Mouse (Mus musculus): ENCODE data around the gene Myom1. TPM values are rescaled to one million over a fixed set of nuclear protein-coding genes. Genes with fewer than 3 reads are reported as not detected.

The Myom1 gene
- polyA plus RNA-seq, 1 experiment from 2014 or later: 1.5 TPM

DNA sequence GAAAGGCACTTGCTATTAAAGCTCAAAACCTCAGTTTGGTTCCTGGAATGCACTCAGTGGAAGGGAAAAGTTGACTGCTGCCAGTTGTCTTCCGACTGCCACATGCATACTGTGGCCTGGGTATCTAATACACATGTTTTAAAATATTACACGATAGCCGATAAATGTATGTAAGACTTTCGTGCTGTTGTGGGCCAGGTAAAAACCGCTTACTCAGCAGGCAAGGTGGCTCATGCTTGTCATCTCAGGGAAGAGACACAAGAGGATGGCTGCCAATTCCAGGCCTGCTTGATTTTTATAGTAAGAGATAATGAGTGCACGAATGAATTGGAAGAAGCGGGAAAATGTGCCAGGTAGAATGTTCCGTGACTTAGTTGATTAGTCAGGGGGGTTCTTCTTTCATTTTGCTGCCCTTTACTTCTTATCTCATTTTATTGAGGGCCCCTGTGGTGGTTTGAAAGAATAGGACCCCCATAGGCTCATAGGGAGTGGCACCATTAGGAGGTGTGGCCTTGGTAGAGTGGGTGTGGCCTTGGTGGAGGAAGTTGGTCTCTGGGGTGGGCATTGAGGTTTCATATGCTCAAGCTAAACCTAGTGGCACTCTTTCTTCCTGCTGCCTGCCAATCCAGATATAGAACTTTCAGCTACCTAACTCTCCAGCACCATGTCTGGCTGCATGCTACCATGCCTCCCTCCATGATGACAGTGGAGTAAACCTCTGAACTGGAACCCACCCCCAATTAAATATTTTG lies 158.0 kb downstream of the Myom1 start:
- Histone ChIP-seq H3K9me3 (ENCODE audit: control insufficient read depth, low read length) (no peaks in the 10 kb centered on the region), H3K4me1 (replicated peaks; ENCODE audit: control insufficient read depth, insufficient read depth, low read length) (no peaks in the 10 kb centered on the region), H3K4me3 (replicated peaks; ENCODE audit: low read length) (no peak overlapping the region), H3K27me3 (ENCODE audit: control insufficient read depth, insufficient read depth, low read length) (no peaks in the 10 kb centered on the region), H3K4me2 (replicated peaks) (no peak overlapping the region), H3K9ac (no peak overlapping the region), H3K36me3 (replicated peaks; ENCODE audit: control insufficient read depth, insufficient read depth) (no peaks in the 10 kb centered on the region), H3K27ac (no peak overlapping the region)
- ATAC-seq (ENCODE audit: low FRiP score): no peak
- WGBS: 92% methylated on average over 8 of the region's 8 CpGs
- no peak for DNase-seq (ENCODE audit: low spot score)

DNA sequence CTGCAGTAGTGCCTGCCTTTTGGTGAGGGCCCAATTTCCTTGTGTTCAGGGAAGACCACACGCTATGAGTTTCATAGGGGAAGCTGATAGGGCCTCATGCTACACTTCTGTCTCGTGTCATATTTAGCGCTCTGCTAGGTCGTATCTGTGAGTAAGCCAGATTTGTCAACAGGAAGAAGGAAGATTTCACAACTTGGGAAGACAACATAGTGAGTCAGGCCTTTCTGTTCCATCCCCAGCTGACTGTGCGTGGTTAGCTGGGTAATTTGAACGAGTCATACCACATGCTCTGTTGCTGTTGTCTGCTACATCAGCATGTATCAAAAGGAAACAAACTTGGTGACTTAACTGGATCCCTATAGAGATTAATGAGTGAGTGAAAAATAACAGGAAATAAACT lies 162.6 kb downstream of the Myom1 start:
- DNase-seq (ENCODE audit: low spot score): no peak
- Histone ChIP-seq H3K9me3 (ENCODE audit: control insufficient read depth, low read length) (no peaks in the 10 kb centered on the region), H3K4me2 (replicated peaks) (no peak overlapping the region), H3K36me3 (replicated peaks; ENCODE audit: control insufficient read depth, insufficient read depth) (no peaks in the 10 kb centered on the region), H3K9ac (no peak overlapping the region), H3K27me3 (ENCODE audit: control insufficient read depth, insufficient read depth, low read length) (no peaks in the 10 kb centered on the region), H3K27ac (no peak overlapping the region), H3K4me3 (replicated peaks; ENCODE audit: low read length) (no peak overlapping the region), H3K4me1 (replicated peaks; ENCODE audit: control insufficient read depth, insufficient read depth, low read length) (no peaks in the 10 kb centered on the region)
- 88% methylated on average over 6 of the region's 6 CpGs for WGBS
- no peak for ATAC-seq (ENCODE audit: low FRiP score)

DNA sequence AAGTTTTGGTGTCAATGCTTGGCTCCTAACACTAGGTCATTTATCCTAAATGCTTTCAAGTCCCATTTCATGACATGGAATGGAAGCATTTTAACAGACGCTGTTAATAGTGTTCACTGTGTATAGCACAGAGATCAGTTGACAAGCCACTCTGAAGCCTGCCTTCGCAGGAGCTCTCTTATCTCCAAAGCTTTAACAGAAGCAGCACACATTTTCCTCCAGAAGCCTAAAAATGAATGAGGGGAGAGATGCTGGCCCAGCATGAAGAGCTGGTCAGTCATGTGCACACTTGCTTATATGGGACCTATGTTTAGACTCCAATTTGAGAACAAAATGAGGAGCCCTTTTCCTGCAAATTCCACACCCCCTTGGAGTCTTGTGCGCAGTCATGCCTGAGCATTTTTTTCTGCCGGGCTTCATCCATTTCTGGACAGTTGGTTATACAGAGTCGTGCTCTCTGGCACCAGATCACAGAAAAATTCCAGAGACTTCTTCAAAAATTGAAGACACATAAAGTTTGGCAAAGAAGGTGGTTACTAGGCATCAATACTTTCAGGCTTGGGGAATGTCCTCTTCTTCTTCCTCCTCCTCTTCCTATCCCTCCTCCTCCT lies 165.9 kb downstream of the Myom1 start:
- H3K27ac ChIP-seq: no peak overlapping the region
- no peaks in the 10 kb centered on the region for H3K9me3 ChIP-seq (ENCODE audit: control insufficient read depth, low read length)
- H3K27me3 ChIP-seq (ENCODE audit: control insufficient read depth, insufficient read depth, low read length): no peaks in the 10 kb centered on the region
- no peak for ATAC-seq (ENCODE audit: low FRiP score)
- no peak overlapping the region for H3K4me2 ChIP-seq (replicated peaks)
- no peaks in the 10 kb centered on the region for H3K4me1 ChIP-seq (replicated peaks; ENCODE audit: control insufficient read depth, insufficient read depth, low read length)
- 87% methylated on average over 5 of the region's 5 CpGs for WGBS
- no peak overlapping the region for H3K9ac ChIP-seq
- H3K4me3 ChIP-seq (replicated peaks; ENCODE audit: low read length): no peak overlapping the region
- DNase-seq (ENCODE audit: low spot score): peak; percentile 14
- no peaks in the 10 kb centered on the region for H3K36me3 ChIP-seq (replicated peaks; ENCODE audit: control insufficient read depth, insufficient read depth)

DNA sequence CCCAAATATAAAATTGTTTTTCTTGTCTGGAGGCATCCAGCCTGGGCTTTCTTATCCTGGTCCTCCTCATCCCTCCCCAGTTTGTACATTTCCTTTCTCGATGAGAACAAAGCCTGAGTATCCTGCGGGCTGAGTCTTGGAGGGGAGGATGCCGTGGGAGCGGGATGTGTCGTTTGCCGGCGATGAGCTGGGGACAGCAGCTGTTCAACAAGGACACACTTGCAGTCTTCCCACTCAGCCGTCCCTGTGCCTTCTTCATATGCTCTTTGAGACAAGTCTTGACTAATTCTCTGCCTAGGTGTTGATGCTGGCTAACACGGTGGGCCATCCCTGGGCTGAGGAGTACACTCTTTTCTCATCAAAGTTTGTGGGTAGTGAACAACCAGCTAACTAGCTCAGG lies 166.4 kb downstream of the Myom1 start:
- H3K9ac ChIP-seq: no peak overlapping the region
- no peaks in the 10 kb centered on the region for H3K4me1 ChIP-seq (replicated peaks; ENCODE audit: control insufficient read depth, insufficient read depth, low read length)
- H3K27me3 ChIP-seq (ENCODE audit: control insufficient read depth, insufficient read depth, low read length): no peaks in the 10 kb centered on the region
- ATAC-seq (ENCODE audit: low FRiP score) (no peak), DNase-seq (ENCODE audit: low spot score) (no peak)
- H3K36me3 ChIP-seq (replicated peaks; ENCODE audit: control insufficient read depth, insufficient read depth): no peaks in the 10 kb centered on the region
- no peaks in the 10 kb centered on the region for H3K9me3 ChIP-seq (ENCODE audit: control insufficient read depth, low read length)
- no peak overlapping the region for H3K4me2 ChIP-seq (replicated peaks)
- WGBS: 69% methylated on average over 9 of the region's 9 CpGs
- no peak overlapping the region for H3K27ac ChIP-seq
- no peak overlapping the region for H3K4me3 ChIP-seq (replicated peaks; ENCODE audit: low read length)

DNA sequence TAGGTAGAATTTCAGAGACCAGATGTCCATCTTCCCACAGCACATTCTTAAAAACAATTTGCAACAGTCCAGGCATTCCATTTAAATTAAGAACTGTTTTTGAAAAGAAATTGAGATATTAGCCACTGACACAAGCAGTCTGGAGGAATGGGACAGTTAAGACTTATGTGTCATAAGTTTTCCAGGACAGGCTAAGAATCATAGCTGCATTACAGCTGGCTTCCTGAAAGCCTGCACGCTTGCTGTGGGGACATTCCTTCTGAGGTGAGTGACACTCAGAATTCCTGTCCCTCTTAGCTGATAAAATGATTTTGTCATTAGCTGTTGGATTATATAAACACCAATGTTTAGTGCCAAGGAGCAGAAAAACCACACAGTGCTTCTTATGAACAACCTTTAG lies 167.2 kb downstream of the Myom1 start:
- 84% methylated on average over 1 of the region's 1 CpGs for WGBS
- no peak overlapping the region for H3K4me2 ChIP-seq (replicated peaks)
- no peak overlapping the region for H3K27ac ChIP-seq
- DNase-seq (ENCODE audit: low spot score): peak; percentile 2
- ATAC-seq (ENCODE audit: low FRiP score): no peak
- H3K4me1 ChIP-seq (replicated peaks; ENCODE audit: control insufficient read depth, insufficient read depth, low read length): no peaks in the 10 kb centered on the region
- no peak overlapping the region for H3K4me3 ChIP-seq (replicated peaks; ENCODE audit: low read length)
- H3K9ac ChIP-seq: no peak overlapping the region
- no peaks in the 10 kb centered on the region for H3K9me3 ChIP-seq (ENCODE audit: control insufficient read depth, low read length)
- no peaks in the 10 kb centered on the region for H3K36me3 ChIP-seq (replicated peaks; ENCODE audit: control insufficient read depth, insufficient read depth)
- H3K27me3 ChIP-seq (ENCODE audit: control insufficient read depth, insufficient read depth, low read length): no peaks in the 10 kb centered on the region

DNA sequence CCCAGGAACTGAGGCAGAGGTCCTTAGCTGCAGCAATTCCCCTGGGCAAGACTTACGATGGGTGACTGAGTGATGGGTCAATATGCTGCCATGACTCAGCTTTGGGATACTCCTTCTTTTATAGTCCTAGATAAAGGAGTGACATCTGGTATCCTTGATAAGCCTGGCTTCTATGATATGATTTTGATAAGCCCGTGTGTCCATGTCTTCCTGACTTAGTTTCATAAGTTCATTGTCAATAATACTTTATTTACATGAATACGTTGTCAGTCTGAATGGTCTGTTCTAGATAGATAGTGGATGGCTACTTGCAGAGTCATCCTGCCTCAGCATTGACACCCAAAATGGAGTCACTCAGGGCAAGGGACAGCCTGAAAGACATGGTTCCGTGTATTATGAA lies 168.7 kb downstream of the Myom1 start:
- DNase-seq (ENCODE audit: low spot score) (no peak), ATAC-seq (ENCODE audit: low FRiP score) (no peak)
- no peaks in the 10 kb centered on the region for H3K9me3 ChIP-seq (ENCODE audit: control insufficient read depth, low read length)
- H3K27me3 ChIP-seq (ENCODE audit: control insufficient read depth, insufficient read depth, low read length): no peaks in the 10 kb centered on the region
- H3K4me1 ChIP-seq (replicated peaks; ENCODE audit: control insufficient read depth, insufficient read depth, low read length): no peaks in the 10 kb centered on the region
- no peak overlapping the region for H3K27ac ChIP-seq
- no peak overlapping the region for H3K4me2 ChIP-seq (replicated peaks)
- H3K4me3 ChIP-seq (replicated peaks; ENCODE audit: low read length): no peak overlapping the region
- H3K9ac ChIP-seq: no peak overlapping the region
- WGBS: 93% methylated on average over 4 of the region's 4 CpGs
- no peaks in the 10 kb centered on the region for H3K36me3 ChIP-seq (replicated peaks; ENCODE audit: control insufficient read depth, insufficient read depth)

Other genes starting within 250 kb of the Myom1 start
- gene Tgif1, start 149.1 kb upstream of the Myom1 start, polyA plus RNA-seq (2014; fragmentation: Nextera tagmentation; extraction: Ambion mirVana): 11.8 and 12.0 TPM in 2 replicates
- gene Myl12a, start 245 bp downstream of the Myom1 start, polyA plus RNA-seq (2014; fragmentation: Nextera tagmentation; extraction: Ambion mirVana): 106 and 119 TPM in 2 replicates
- gene Lpin2, start 179.9 kb downstream of the Myom1 start, polyA plus RNA-seq (2014; fragmentation: Nextera tagmentation; extraction: Ambion mirVana): 44.1 and 45.7 TPM in 2 replicates

Data from hindbrain, embryonic 14.5 days (tissue).